Mouse (Mus musculus) right cerebral cortex, postnatal 10 days (tissue): Measurements from ENCODE around the gene Etv1.

Experiments used
- DNase-seq, 2 experiments: peaks; one replicate each; pipeline ENCODE4 v3.0.0; 2021; ENCODE audit warnings: low spot score in 2 of 2

Etv1 gene

GRCm38 (mm10) chr12:38779186-38779777 lies at the start of gene Etv1:
Gene Etv1, plus strand, starts transcription at chr12:38779380.
- DNase-seq = peak; percentile 36 to 46

- DNase-seq = no peak
Observed at GRCm38 (mm10) chr12:38729661-38730060, 49.5 kb upstream of the Etv1 start.

GRCm38 (mm10) chr12:38730791-38731190 lies 48.4 kb upstream of the Etv1 start:
- no peak for DNase-seq

GRCm38 (mm10) chr12:38759322-38759721 lies 19.9 kb upstream of the Etv1 start:
- no peak for DNase-seq

- no peak for DNase-seq
Observed at GRCm38 (mm10) chr12:38777316-38777715, 1.9 kb upstream of the Etv1 start.

- DNase-seq = no peak
Observed at GRCm38 (mm10) chr12:38777957-38778298, 1.3 kb upstream of the Etv1 start.

GRCm38 (mm10) chr12:38778299-38779075 lies 693 bp upstream of the Etv1 start:
- peak; percentile 88 to 91 for DNase-seq

- peak; percentile 79 to 83 for DNase-seq
Observed at GRCm38 (mm10) chr12:38780006-38780954, 1.1 kb downstream of the Etv1 start.

- peak; percentile 30 to 33 for DNase-seq
Observed at GRCm38 (mm10) chr12:38780955-38781304, 1.8 kb downstream of the Etv1 start.

- no peak for DNase-seq
Observed at GRCm38 (mm10) chr12:38781686-38782085, 2.5 kb downstream of the Etv1 start.

GRCm38 (mm10) chr12:38783291-38783690 lies 4.1 kb downstream of the Etv1 start:
- no peak for DNase-seq

- no peak for DNase-seq
Observed at GRCm38 (mm10) chr12:38784221-38784620, 5.0 kb downstream of the Etv1 start.

GRCm38 (mm10) chr12:38786571-38786970 lies 7.4 kb downstream of the Etv1 start:
- DNase-seq = no peak

GRCm38 (mm10) chr12:38787704-38788103 lies 8.5 kb downstream of the Etv1 start:
- no peak for DNase-seq

GRCm38 (mm10) chr12:38788621-38789020 lies 9.4 kb downstream of the Etv1 start:
- DNase-seq = peak; percentile 29 to 43

GRCm38 (mm10) chr12:38789789-38790355 lies 10.7 kb downstream of the Etv1 start:
- DNase-seq = no peak

GRCm38 (mm10) chr12:38793076-38793475 lies 13.9 kb downstream of the Etv1 start:
- no peak for DNase-seq

GRCm38 (mm10) chr12:38793697-38794096 lies 14.5 kb downstream of the Etv1 start:
- DNase-seq = no peak

GRCm38 (mm10) chr12:38807031-38807430 lies 27.9 kb downstream of the Etv1 start:
- DNase-seq = no peak

GRCm38 (mm10) chr12:38812392-38812791 lies 33.2 kb downstream of the Etv1 start:
- DNase-seq = no peak

GRCm38 (mm10) chr12:38814010-38814786 lies 35.0 kb downstream of the Etv1 start:
- DNase-seq = no peak
